Mouse (Mus musculus) heart, adult 2 months (tissue): ENCODE measurements around the gene Myom1.

ENCODE experiments used
- CTCF ChIP-seq: fragments of 200-600 bp; IDR thresholded peaks from 2 replicates; pipeline ENCODE4 v1.8.1; 2022; ENCODE audit warnings: antibody characterized with exemption, mild to moderate bottlenecking, moderate library complexity
- EP300 ChIP-seq: fragments of 200-500 bp; IDR thresholded peaks from 2 replicates; pipeline ENCODE4 v1.6.1; 2011; ENCODE audit warnings: low read depth, low read length, control low read depth; ENCODE audit not compliant: insufficient read depth

GRCm38 (mm10) chr17:71037188-71037587, 34.8 kb downstream of the Myom1 start:
- TF ChIP-seq EP300 = no peak
- TF ChIP-seq CTCF = no peak
